Mouse (Mus musculus): ENCODE results near the gene Insl6. TPM values are rescaled to one million over a fixed set of nuclear protein-coding genes. Genes with fewer than 3 reads are reported as not detected.

The Insl6 gene
- polyA plus RNA-seq, 1 experiment from 2014 or later: 8.0 TPM

DNA sequence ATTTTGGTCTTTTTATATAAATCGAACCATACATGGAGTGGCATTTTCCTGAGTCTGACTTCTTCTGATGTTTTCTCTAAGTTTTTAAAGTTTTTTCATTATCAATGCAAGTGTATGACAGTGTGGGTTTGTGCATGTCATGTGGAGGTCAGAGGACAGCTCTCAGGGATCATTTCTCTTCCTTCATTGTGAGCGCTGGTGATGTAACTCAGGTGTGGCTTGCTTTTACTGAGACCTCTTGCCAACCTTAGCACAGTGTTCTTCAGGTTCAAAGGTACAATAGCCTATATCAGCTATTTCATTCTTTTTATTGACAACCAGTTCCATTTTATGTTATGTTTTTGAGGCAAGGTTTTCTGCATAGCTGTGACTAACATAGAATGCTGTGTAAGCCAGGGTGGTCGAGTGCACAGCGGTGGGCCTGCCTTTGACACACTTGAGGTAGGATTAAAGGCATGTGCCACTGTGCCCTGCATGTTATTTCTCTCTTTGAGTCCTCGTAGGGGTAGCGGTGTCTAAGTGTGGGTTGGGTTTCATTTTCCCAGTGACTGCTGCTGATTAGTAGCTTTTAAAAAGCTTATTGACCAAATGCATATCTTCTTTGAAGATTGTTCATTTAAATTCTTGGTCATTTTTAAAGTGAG, 46.1 kb downstream of the Insl6 start:
- ATAC-seq (ENCODE audit: low FRiP score): no peak
- Histone ChIP-seq H3K4me2 (no peak overlapping the region), H3K27ac (ENCODE audit: low read depth, low read length) (no peak overlapping the region), H3K4me1 (ENCODE audit: control insufficient read depth, insufficient read depth, low read length) (no peaks in the 10 kb centered on the region), H3K4me3 (ENCODE audit: low read depth, low read length) (no peak overlapping the region), H3K9ac (ENCODE audit: low read length) (no peak overlapping the region), H3K9me3 (ENCODE audit: control insufficient read depth, low read length) (no peaks in the 10 kb centered on the region), H3K27me3 (ENCODE audit: control insufficient read depth, insufficient read depth, low read length) (no peaks in the 10 kb centered on the region), H3K36me3 (ENCODE audit: control insufficient read depth, insufficient read depth, low read length) (no peaks in the 10 kb centered on the region)
- WGBS: 83% methylated on average over 6 of the region's 6 CpGs
- no peak for DNase-seq (ENCODE audit: low spot score, missing footprints)

GRCm38 (mm10) chr19:29276414-29276813, 48.7 kb downstream of the Insl6 start:
- no peak overlapping the region for H3K4me3 ChIP-seq (ENCODE audit: low read depth, low read length)
- H3K27me3 ChIP-seq (ENCODE audit: control insufficient read depth, insufficient read depth, low read length): no peaks in the 10 kb centered on the region
- no peak overlapping the region for H3K27ac ChIP-seq (ENCODE audit: low read depth, low read length)
- no peaks in the 10 kb centered on the region for H3K9me3 ChIP-seq (ENCODE audit: control insufficient read depth, low read length)
- H3K36me3 ChIP-seq (ENCODE audit: control insufficient read depth, insufficient read depth, low read length): no peaks in the 10 kb centered on the region
- H3K9ac ChIP-seq (ENCODE audit: low read length): no peak overlapping the region
- ATAC-seq (ENCODE audit: low FRiP score) (no peak), DNase-seq (ENCODE audit: low spot score, missing footprints) (no peak)
- H3K4me1 ChIP-seq (ENCODE audit: control insufficient read depth, insufficient read depth, low read length): no peaks in the 10 kb centered on the region
- H3K4me2 ChIP-seq: no peak overlapping the region
- WGBS: 94% methylated on average over 4 of the region's 4 CpGs

DNA sequence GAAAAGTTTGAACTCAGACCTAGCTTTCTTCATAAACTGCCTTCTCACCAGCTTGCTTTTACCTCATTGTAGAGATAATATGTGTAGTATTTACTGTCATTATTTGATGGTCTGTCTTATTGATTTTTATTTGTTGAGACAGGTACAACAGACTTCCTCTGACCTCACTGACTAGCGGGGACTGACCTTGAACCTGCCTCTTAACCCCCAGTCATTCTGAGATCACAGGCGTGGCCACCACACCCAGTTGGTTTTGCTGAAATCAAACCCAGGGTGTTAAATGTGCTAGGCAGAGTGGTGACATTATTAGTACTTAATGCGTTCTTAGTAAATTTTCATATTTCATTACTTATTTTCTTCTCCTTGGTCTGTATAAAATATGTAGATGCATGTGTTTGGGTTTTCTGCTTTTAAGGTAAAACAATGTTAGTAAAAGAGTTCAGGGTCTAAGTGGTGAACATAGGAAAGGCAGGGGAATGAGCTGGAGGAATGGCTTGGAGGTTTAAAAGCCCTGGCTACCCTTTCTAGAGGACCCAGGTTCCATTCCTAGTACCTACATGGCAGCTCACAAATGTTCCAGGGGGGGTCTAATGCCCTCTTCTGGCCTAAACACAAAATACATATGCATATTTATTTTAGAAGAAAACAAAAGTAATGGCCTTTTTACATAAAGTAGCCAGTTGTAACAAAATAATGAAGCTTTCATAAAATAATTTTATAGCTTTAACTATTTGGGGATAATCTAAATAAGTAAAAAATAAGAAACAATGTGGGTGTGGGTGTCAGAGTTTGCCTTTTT, 52.9 kb downstream of the Insl6 start:
- Histone ChIP-seq H3K27me3 (ENCODE audit: control insufficient read depth, insufficient read depth, low read length) (no peaks in the 10 kb centered on the region), H3K9me3 (ENCODE audit: control insufficient read depth, low read length) (no peaks in the 10 kb centered on the region), H3K4me1 (ENCODE audit: control insufficient read depth, insufficient read depth, low read length) (peaks cover 4% of the 10 kb centered on the region; the same call in 1 of the 2 replicates), H3K9ac (ENCODE audit: low read length) (no peak overlapping the region), H3K27ac (ENCODE audit: low read depth, low read length) (no peak overlapping the region), H3K4me2 (no peak overlapping the region), H3K36me3 (ENCODE audit: control insufficient read depth, insufficient read depth, low read length) (no peaks in the 10 kb centered on the region), H3K4me3 (ENCODE audit: low read depth, low read length) (no peak overlapping the region)
- 94% methylated on average over 3 of the region's 3 CpGs for WGBS
- ATAC-seq (ENCODE audit: low FRiP score) (no peak), DNase-seq (ENCODE audit: low spot score, missing footprints) (no peak)

Other genes starting within 250 kb of the Insl6 start
- 52.4 and 52.5 TPM in 2 replicates for gene Rcl1, start 224.0 kb downstream of the Insl6 start, polyA plus RNA-seq (2014; fragmentation: Nextera tagmentation; extraction: Ambion mirVana)
- gene Jak2, start 73.5 kb downstream of the Insl6 start, polyA plus RNA-seq (2014; fragmentation: Nextera tagmentation; extraction: Ambion mirVana): 12.8 and 13.4 TPM in 2 replicates
- gene Rln1, start 9.3 kb upstream of the Insl6 start, polyA plus RNA-seq (2014; fragmentation: Nextera tagmentation; extraction: Ambion mirVana): 0.77 and 0.82 TPM in 2 replicates
- 60.4 and 68.1 TPM in 2 replicates for gene Plgrkt, start 42.0 kb upstream of the Insl6 start, polyA plus RNA-seq (2014; fragmentation: Nextera tagmentation; extraction: Ambion mirVana)
- 0.34 and 0.77 TPM in 2 replicates for gene Cd274, start 42.1 kb upstream of the Insl6 start, polyA plus RNA-seq (2014; fragmentation: Nextera tagmentation; extraction: Ambion mirVana)
- gene Pdcd1lg2, start 85.6 kb upstream of the Insl6 start, polyA plus RNA-seq (2014; fragmentation: Nextera tagmentation; extraction: Ambion mirVana): not detected in 2 replicates
- gene Ric1, start 196.9 kb upstream of the Insl6 start, polyA plus RNA-seq (2014; fragmentation: Nextera tagmentation; extraction: Ambion mirVana): 10.8 and 11.8 TPM in 2 replicates